Mouse (Mus musculus): ENCODE data around the gene Gm20708. TPM values are rescaled to one million over a fixed set of nuclear protein-coding genes. Genes with fewer than 3 reads are reported as not detected.
A peak's percentile ranks its signal among the peaks of the same experiment; 100 is the strongest.
"Not testable (repeated sequence)": the region's sequence is repeated elsewhere in the genome, so short reads cannot be mapped to it uniquely, and the experiment has no call there.

Gene Gm20708
- polyA plus RNA-seq, 1 experiment from 2014 or later, result 0.80 TPM

DNA sequence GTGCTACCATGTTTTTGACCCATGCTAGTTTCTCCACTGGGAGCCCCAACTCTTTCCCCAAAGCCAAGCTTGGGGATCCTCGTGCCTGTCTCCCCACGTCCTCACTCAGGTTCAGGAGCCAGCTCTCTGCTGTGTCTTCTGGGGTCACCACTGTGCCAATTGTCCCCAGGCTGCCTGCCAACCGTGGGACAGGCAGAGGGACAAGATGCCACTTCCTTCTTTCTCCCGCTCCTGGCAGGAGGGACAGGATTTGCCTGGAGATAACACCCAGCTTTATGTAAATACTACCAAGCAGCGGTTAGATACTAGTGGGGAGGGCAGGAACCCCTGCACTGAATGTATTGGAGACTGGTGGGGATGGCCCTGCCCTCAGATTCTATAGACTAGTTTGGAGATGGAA is 4.4 kb downstream of the Gm20708 start:
- no peak for DNase-seq (ENCODE audit: low spot score)
- no peaks in the 10 kb centered on the region for H3K27me3 ChIP-seq (replicated peaks; ENCODE audit: control insufficient read depth, insufficient read depth, low read length)
- H3K36me3 ChIP-seq (ENCODE audit: control insufficient read depth, insufficient read depth, low read length), result peaks cover 47% of the 10 kb centered on the region
- no peaks in the 10 kb centered on the region for H3K9me3 ChIP-seq (ENCODE audit: control insufficient read depth, low read length)
- no peak overlapping the region for H3K4me3 ChIP-seq (ENCODE audit: low read depth, low read length)
- H3K9ac ChIP-seq (ENCODE audit: low read depth, low read length), result no peak overlapping the region
- WGBS, result 71% methylated on average over 5 of the region's 5 CpGs
- H3K27ac ChIP-seq (ENCODE audit: low read depth, low read length), result no peak overlapping the region
- H3K4me2 ChIP-seq, result no peak overlapping the region
- ATAC-seq (replicated peaks; ENCODE audit: low FRiP score), result no peak
- peaks cover 21% of the 10 kb centered on the region for H3K4me1 ChIP-seq (replicated peaks; ENCODE audit: control insufficient read depth, insufficient read depth, low read length)

DNA sequence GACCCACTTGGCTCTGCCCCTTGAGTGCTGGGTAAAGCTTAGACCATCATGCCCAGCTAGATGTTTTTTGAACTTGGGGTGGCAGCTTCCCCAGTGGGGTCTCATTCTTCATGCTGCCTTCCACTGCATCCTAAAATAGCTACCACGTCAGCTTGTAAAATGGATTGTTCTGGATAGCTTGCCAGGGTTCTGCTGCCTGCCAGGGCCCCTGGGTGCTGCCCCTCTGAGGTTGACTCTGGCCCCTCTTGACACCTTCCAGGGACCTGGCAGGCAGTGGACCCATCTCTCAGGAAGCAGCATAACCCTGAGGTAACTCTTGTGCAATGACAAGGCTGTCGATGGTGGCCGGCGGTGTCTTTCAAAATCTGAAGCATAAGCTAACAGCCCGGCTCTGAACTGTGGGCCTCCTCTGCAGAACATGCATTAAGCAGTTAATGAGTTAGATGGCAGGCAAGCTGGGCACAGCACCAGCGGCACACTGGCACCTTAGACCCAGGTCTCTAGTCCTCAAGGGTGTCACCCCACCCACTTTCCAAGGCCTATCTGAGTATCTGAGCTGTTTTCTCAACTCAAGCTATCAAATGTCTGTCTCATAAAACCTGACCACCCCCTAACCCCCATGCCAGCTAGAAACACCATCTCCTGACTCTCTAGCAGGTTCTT is 5.4 kb downstream of the Gm20708 start:
- DNase-seq (ENCODE audit: low spot score), result no peak
- no peak for ATAC-seq (replicated peaks; ENCODE audit: low FRiP score)
- 83% methylated on average over 6 of the region's 6 CpGs for WGBS
- Histone ChIP-seq H3K4me2 (no peak overlapping the region), H3K9me3 (ENCODE audit: control insufficient read depth, low read length) (no peaks in the 10 kb centered on the region), H3K4me1 (replicated peaks; ENCODE audit: control insufficient read depth, insufficient read depth, low read length) (peaks cover 16% of the 10 kb centered on the region), H3K27me3 (replicated peaks; ENCODE audit: control insufficient read depth, insufficient read depth, low read length) (no peaks in the 10 kb centered on the region), H3K27ac (ENCODE audit: low read depth, low read length) (0 out of 2 replicates have a peak overlapping the region, but pooled peaks have one; percentile 29), H3K9ac (ENCODE audit: low read depth, low read length) (no peak overlapping the region), H3K4me3 (ENCODE audit: low read depth, low read length) (no peak overlapping the region), H3K36me3 (ENCODE audit: control insufficient read depth, insufficient read depth, low read length) (peaks cover 48% of the 10 kb centered on the region)

DNA sequence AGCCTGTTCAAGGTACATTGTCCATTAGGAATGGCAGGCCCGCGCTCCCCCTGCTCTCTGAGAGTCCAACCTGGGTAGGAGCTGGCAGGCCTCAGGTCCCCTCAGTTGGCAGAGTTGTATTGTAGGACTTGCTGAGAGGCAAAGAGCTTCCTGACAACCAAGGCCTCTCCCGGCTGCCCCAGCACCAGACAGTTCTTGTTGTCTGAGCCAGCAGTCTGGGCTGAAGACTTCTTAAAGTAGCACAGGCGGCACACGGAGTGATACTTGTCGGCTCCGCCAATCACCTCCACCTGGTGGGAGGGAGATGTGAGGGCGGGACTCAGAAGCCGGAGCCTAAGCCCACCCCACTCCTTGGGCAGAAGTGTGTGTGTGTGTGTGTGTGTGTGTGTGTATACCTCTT is 6.4 kb downstream of the Gm20708 start:
- 69% methylated on average over 9 of the region's 9 CpGs for WGBS
- 0 out of 2 replicates have a peak overlapping the region, but pooled peaks have one; percentile 2 for H3K27ac ChIP-seq (ENCODE audit: low read depth, low read length)
- H3K4me2 ChIP-seq; DNase-seq (ENCODE audit: low spot score); ATAC-seq (replicated peaks; ENCODE audit: low FRiP score); H3K9ac ChIP-seq (ENCODE audit: low read depth, low read length); H3K4me3 ChIP-seq (ENCODE audit: low read depth, low read length); H3K27me3 ChIP-seq (replicated peaks; ENCODE audit: control insufficient read depth, insufficient read depth, low read length); H3K9me3 ChIP-seq (ENCODE audit: control insufficient read depth, low read length); H3K4me1 ChIP-seq (replicated peaks; ENCODE audit: control insufficient read depth, insufficient read depth, low read length): not testable (repeated sequence)
- peaks cover 49% of the 10 kb centered on the region for H3K36me3 ChIP-seq (ENCODE audit: control insufficient read depth, insufficient read depth, low read length)

DNA sequence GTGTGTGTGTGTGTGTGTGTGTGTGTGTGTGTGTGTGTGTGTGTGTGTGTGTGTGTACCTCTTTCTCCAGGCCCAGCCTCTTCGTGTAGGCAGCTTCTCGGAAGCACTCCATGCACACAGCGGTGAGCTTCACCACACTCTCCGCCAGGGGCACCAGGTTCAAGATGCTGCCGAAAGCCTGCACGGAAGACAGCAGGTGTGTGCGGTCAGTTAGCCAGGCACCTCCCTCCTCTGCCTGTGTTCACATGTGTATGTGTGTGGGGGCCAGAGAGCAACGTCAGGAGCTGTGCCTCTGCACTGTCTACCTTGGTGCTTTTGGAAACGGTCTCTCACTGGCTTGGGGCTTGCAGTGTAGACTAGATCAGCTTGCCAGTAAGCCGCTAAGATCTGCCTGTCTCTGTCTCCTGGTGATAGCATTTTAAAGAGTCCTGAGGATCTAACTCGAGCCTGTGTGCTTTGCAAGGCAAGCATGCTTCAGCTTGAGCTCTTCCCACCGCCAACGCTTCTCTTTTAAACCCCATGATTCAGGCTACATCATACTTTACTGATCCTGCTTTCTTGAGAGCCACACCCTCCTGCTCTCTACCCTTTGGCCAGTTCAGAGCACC is 7.0 kb downstream of the Gm20708 start:
- Histone ChIP-seq H3K9me3 (ENCODE audit: control insufficient read depth, low read length) (no peaks in the 10 kb centered on the region), H3K4me3 (ENCODE audit: low read depth, low read length) (no peak overlapping the region), H3K4me1 (replicated peaks; ENCODE audit: control insufficient read depth, insufficient read depth, low read length) (peaks cover 3% of the 10 kb centered on the region), H3K4me2 (no peak overlapping the region), H3K27me3 (replicated peaks; ENCODE audit: control insufficient read depth, insufficient read depth, low read length) (no peaks in the 10 kb centered on the region), H3K36me3 (ENCODE audit: control insufficient read depth, insufficient read depth, low read length) (peaks cover 55% of the 10 kb centered on the region), H3K27ac (ENCODE audit: low read depth, low read length) (no peak overlapping the region), H3K9ac (ENCODE audit: low read depth, low read length) (no peak overlapping the region)
- WGBS, result 88% methylated on average over 13 of the region's 13 CpGs
- DNase-seq (ENCODE audit: low spot score) (no peak), ATAC-seq (replicated peaks; ENCODE audit: low FRiP score) (peak; percentile 42; the same call in 1 of the 2 replicates)

DNA sequence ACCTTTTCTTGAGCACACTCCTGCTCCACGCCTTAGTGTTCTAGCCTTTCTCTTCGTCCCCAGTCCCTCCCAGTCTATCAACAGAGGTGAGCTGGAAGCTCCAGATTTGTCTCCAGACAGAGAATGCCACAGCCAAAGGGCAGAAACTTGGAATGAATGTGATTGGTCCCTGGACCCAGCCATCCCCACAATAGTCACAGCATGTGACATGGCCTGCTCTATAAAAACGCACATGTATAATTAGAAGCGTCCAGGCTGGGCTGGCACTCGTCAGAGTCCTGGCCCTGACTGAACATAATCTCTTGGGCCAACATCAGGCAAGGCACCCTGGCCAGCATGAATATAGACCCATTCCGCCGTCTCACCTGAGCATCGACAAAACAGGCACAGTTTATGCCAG is 9.6 kb downstream of the Gm20708 start:
- Histone ChIP-seq H3K36me3 (ENCODE audit: control insufficient read depth, insufficient read depth, low read length) (peaks cover 59% of the 10 kb centered on the region), H3K4me3 (ENCODE audit: low read depth, low read length) (no peak overlapping the region), H3K4me1 (replicated peaks; ENCODE audit: control insufficient read depth, insufficient read depth, low read length) (peaks cover 13% of the 10 kb centered on the region), H3K9ac (ENCODE audit: low read depth, low read length) (no peak overlapping the region), H3K27me3 (replicated peaks; ENCODE audit: control insufficient read depth, insufficient read depth, low read length) (no peaks in the 10 kb centered on the region), H3K9me3 (ENCODE audit: control insufficient read depth, low read length) (no peaks in the 10 kb centered on the region), H3K4me2 (no peak overlapping the region), H3K27ac (ENCODE audit: low read depth, low read length) (no peak overlapping the region)
- DNase-seq (ENCODE audit: low spot score) (no peak), ATAC-seq (replicated peaks; ENCODE audit: low FRiP score) (no peak)
- WGBS, result 83% methylated on average over 8 of the region's 8 CpGs

DNA sequence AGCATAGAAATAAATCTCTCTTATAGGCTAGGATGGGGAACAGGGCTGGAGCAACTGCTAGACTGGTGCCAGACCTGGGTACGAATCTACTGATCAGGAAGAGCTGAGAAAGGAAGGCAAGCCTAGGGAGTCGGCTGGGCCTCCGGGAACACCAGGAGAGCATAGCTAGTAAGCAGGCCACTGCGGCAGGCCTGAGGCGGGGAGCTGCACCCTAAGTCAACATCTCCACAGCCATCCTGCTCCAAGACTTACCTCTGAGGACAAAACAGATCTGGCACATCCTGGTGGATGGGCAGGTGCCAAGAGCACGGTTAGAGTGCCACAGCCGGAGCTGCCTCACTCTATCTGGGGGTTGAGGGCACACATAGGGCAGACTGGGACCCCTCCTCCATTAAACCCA is 10.7 kb downstream of the Gm20708 start:
- Histone ChIP-seq H3K27ac (ENCODE audit: low read depth, low read length) (no peak overlapping the region), H3K4me3 (ENCODE audit: low read depth, low read length) (no peak overlapping the region), H3K4me1 (replicated peaks; ENCODE audit: control insufficient read depth, insufficient read depth, low read length) (peaks cover 17% of the 10 kb centered on the region), H3K4me2 (no peak overlapping the region), H3K27me3 (replicated peaks; ENCODE audit: control insufficient read depth, insufficient read depth, low read length) (no peaks in the 10 kb centered on the region), H3K36me3 (ENCODE audit: control insufficient read depth, insufficient read depth, low read length) (peaks cover 51% of the 10 kb centered on the region), H3K9me3 (ENCODE audit: control insufficient read depth, low read length) (no peaks in the 10 kb centered on the region), H3K9ac (ENCODE audit: low read depth, low read length) (no peak overlapping the region)
- no peak for ATAC-seq (replicated peaks; ENCODE audit: low FRiP score)
- 91% methylated on average over 7 of the region's 7 CpGs for WGBS
- no peak for DNase-seq (ENCODE audit: low spot score)

DNA sequence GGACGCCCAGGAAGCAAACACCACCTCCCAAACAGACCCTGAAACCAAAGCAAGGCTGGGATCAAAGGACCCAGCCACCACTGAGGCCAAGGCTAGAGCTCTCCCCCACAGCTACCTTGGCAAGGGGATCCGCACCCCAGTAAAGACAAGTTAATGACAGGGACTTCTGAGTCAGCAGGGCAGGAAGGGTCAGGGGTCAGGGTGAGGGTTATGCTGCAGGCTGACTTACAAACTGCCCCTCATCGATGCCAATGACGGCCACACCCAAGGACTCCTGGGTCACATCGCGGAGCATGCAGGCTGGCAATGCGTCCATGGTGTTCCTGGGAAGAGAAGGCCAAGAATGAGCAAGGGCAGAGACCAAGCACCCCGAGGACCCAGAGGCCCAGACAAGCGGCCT is 12.4 kb downstream of the Gm20708 start:
- ATAC-seq (replicated peaks; ENCODE audit: low FRiP score) (no peak), DNase-seq (ENCODE audit: low spot score) (no peak)
- 86% methylated on average over 9 of the region's 9 CpGs for WGBS
- H3K4me1 ChIP-seq (replicated peaks; ENCODE audit: control insufficient read depth, insufficient read depth, low read length), result peaks cover 23% of the 10 kb centered on the region
- H3K36me3 ChIP-seq (ENCODE audit: control insufficient read depth, insufficient read depth, low read length), result peaks cover 45% of the 10 kb centered on the region
- H3K4me3 ChIP-seq (ENCODE audit: low read depth, low read length), result no peak overlapping the region
- no peaks in the 10 kb centered on the region for H3K9me3 ChIP-seq (ENCODE audit: control insufficient read depth, low read length)
- 0 out of 2 replicates have a peak overlapping the region, but pooled peaks have one; percentile 1 for H3K27ac ChIP-seq (ENCODE audit: low read depth, low read length)
- no peaks in the 10 kb centered on the region for H3K27me3 ChIP-seq (replicated peaks; ENCODE audit: control insufficient read depth, insufficient read depth, low read length)
- no peak overlapping the region for H3K9ac ChIP-seq (ENCODE audit: low read depth, low read length)
- H3K4me2 ChIP-seq, result no peak overlapping the region

DNA sequence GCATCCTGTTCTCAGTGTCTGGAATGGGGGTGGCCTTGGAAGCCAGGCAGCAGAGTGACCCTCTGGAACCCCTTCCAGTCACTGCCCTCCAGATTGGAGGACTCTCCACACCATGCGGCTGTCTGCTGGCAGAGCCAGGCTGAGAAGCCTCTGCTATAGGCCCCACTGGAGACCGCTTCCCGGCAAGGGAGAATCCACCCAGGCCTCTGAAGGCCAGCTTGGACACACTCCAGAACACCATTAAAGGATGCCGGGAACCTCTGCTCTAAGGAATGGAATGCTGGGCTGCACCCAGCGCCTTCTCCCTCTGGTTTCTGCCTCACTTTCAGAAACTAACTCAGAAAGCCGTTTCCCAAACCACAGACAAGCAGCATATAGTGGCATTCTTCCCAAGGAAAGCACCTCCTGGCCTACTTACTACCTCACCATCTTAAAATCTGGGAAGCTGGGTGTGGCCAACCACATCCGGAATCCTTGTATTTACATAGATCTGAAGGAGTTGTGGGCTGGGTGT is 13.3 kb downstream of the Gm20708 start:
- DNase-seq (ENCODE audit: low spot score) (no peak), ATAC-seq (replicated peaks; ENCODE audit: low FRiP score) (no peak)
- Histone ChIP-seq H3K9me3 (ENCODE audit: control insufficient read depth, low read length) (no peaks in the 10 kb centered on the region), H3K4me2 (peak overlapping the region; percentile 98), H3K4me3 (ENCODE audit: low read depth, low read length) (no peak overlapping the region), H3K36me3 (ENCODE audit: control insufficient read depth, insufficient read depth, low read length) (peaks cover 42% of the 10 kb centered on the region), H3K9ac (ENCODE audit: low read depth, low read length) (peak overlapping the region; percentile 25; the same call in 1 of the 2 replicates), H3K4me1 (replicated peaks; ENCODE audit: control insufficient read depth, insufficient read depth, low read length) (peaks cover 32% of the 10 kb centered on the region), H3K27me3 (replicated peaks; ENCODE audit: control insufficient read depth, insufficient read depth, low read length) (no peaks in the 10 kb centered on the region), H3K27ac (ENCODE audit: low read depth, low read length) (no peak overlapping the region)
- 89% methylated on average over 7 of the region's 7 CpGs for WGBS
